ENCODE assay signal across 8 mouse cellular contexts in the genomic region with DNA sequence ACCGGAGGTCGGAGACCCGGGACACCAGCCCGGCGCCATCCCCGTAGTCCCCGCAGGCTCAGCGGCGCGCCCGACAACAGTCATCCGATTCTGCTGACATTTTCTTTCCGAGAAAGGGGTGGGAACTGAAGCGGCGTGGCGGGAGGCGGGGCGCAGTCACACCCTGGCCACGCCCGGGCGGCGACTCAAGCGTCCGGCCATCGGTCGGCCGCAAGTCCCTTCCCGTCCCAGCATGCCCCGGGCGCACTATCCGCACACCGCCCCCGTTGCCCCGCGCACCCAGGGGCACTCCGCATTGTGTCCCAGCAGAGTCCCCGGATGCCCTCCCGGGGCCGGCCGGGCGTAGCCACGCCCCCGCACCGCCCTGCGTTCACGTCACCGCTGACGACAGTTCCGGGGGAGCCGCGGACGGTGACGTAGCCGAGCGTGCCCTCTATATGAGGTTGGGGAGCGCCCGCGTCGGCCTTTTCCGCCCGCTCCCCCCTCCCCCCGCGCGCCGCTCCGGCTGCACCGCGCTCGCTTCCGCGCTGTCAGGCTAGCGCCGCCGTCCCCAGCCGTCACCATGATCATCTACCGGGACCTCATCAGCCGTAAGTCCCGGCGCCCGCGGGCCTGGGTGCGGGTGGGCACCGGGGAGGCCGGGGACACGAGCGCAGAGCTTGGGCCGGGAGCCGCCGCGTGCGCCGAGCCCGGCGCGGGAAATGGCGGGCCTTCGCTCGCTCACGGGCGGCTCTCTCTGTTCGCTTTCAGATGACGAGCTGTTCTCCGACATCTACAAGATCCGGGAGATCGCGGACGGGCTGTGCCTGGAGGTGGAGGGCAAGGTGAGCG. TPM values are rescaled to one million over a fixed set of nuclear protein-coding genes. Genes with fewer than 3 reads are reported as not detected.
DNase-seq lines count a peak whose midpoint lies in the region; ATAC-seq lines count a peak whose summit lies in the region.

A gene (plus strand): TSS at position 227 of the 831 bp plus-strand sequence.

- ATAC-seq in hindbrain, embryonic 12.5 days (ENCODE audit: low FRiP score): peak; percentile 98

- H3K4me1 ChIP-seq in hindbrain, embryonic 12.5 days: peaks cover 21% of the 10 kb centered on the region

- peak within 1 kb of the TSS; percentile 52 for H3K4me2 ChIP-seq in hindbrain, embryonic 12.5 days (replicated peaks)

- WGBS in hindbrain, embryonic 12.5 days: under 1% methylated on average over 91 of the region's 108 CpGs

- H3K9me3 ChIP-seq in hindbrain, embryonic 12.5 days (replicated peaks): no peaks in the 10 kb centered on the region

- peak; percentile 97 for DNase-seq in NIH3T3 (ENCODE audit: low read depth)
- peak; percentile 99 for DNase-seq in cerebellum, postnatal 10 days
- DNase-seq in frontal cortex, postnatal 10 days (ENCODE audit: low spot score in 2 of 2): peak; percentile 97 to 98
- DNase-seq in layer of hippocampus, postnatal 14 days (ENCODE audit: low spot score in 2 of 2): peak; percentile 98 to 99
- DNase-seq in lung, postnatal 14 days: peak; percentile 99
- peak; percentile 98 for DNase-seq in retina, adult 2 months (ENCODE audit: low read depth, low spot score)
- peak; percentile 99 for DNase-seq in thymus, postnatal 36 days

- peak within 1 kb of the TSS; percentile 89 for H3K4me3 ChIP-seq in hindbrain, embryonic 12.5 days

- peaks cover 33% of the 10 kb centered on the region for H3K36me3 ChIP-seq in hindbrain, embryonic 12.5 days

- H3K9ac ChIP-seq in hindbrain, embryonic 12.5 days: peak within 1 kb of the TSS; percentile 96

- no peaks in the 10 kb centered on the region for H3K27me3 ChIP-seq in hindbrain, embryonic 12.5 days

- peak within 1 kb of the TSS; percentile 98 for H3K27ac ChIP-seq in hindbrain, embryonic 12.5 days

RNA-seq across cellular contexts. Expression of the gene that starts here (rescaled TPM):
- polyA plus RNA-seq in hindbrain, embryonic 12.5 days (2016; fragmentation: Nextera tagmentation; extraction: Ambion mirVana): 873 and 904 TPM in 2 replicates
- 1,000 to 10,000 TPM; 1,171 to 1,217 TPM for total RNA-seq in layer of hippocampus, postnatal 14 days (2021)

Comparison
In these comparisons a context has a peak if more than half of its experiments do, and no peak if none do; other contexts are left out.
1. Peak in every context shown above with its lines: DNase-seq, ATAC-seq, H3K4me3 ChIP-seq and H3K27ac ChIP-seq.